Mouse (Mus musculus) embryonic facial prominence, embryonic 14.5 days (tissue): ENCODE data around the gene Enthd1. TPM values are rescaled to one million over a fixed set of nuclear protein-coding genes. Genes with fewer than 3 reads are reported as not detected.

Experiments used
- ATAC-seq: fragments of 200-750 bp; cut with Nextera tagmentation; 2 replicates; pipeline ENCODE4 v1.8.0; 2017; ENCODE audit warnings: low read depth, moderate number of reproducible peaks, moderate TSS enrichment
- DNase-seq: peaks from one replicate; pipeline ENCODE4 v3.0.0-alpha.2; 2015; ENCODE audit warnings: low spot score
- H3K27ac ChIP-seq: fragments of 300-500 bp; sonication (generic); replicated peaks from 2 replicates; pipeline ENCODE4 v1.5.1; 2014; ENCODE audit warnings: low read depth, mild to moderate bottlenecking, low read length, moderate library complexity
- H3K27me3 ChIP-seq: fragments of 300-500 bp; sonication (generic); replicated peaks from 2 replicates; pipeline ENCODE4 v1.6.1; 2014; ENCODE audit warnings: low read length; ENCODE audit not compliant: control insufficient read depth, insufficient read depth
- H3K36me3 ChIP-seq: fragments of 300-500 bp; sonication (generic); 2 replicates; pipeline ENCODE4 v1.6.1; 2014; ENCODE audit warnings: low read length, mixed read lengths; ENCODE audit not compliant: control insufficient read depth, insufficient read depth
- H3K4me1 ChIP-seq: fragments of 300-500 bp; sonication (generic); 2 replicates; pipeline ENCODE4 v1.6.1; 2014; ENCODE audit warnings: antibody characterized with exemption, low read length; ENCODE audit not compliant: control insufficient read depth, insufficient read depth
- H3K4me2 ChIP-seq: fragments of 300-500 bp; sonication (generic); 2 replicates; pipeline ENCODE4 v1.6.1; 2014; ENCODE audit warnings: low read depth, mild to moderate bottlenecking, low read length, moderate library complexity, mixed read lengths
- H3K4me3 ChIP-seq: fragments of 300-500 bp; sonication (generic); 2 replicates; pipeline ENCODE4 v1.5.1; 2014; ENCODE audit warnings: low read depth, mild to moderate bottlenecking, low read length
- H3K9ac ChIP-seq: fragments of 300-500 bp; sonication (generic); 2 replicates; pipeline ENCODE4 v1.6.1; 2014; ENCODE audit warnings: low read depth, mild to moderate bottlenecking, low read length, moderate library complexity, mixed read lengths
- H3K9me3 ChIP-seq: fragments of 300-500 bp; sonication (generic); 2 replicates; pipeline ENCODE4 v1.6.1; 2016; ENCODE audit warnings: low read length; ENCODE audit not compliant: control insufficient read depth
- WGBS: fragments of 180-500 bp; shearing (Covaris S2); extraction: QIAGEN DNeasy Blood & Tissue Kit; methylation state at CpG from one replicate; pipeline ENCODE4 v1.1.7; 2014; 5-methylcytosine and 5-hydroxymethylcytosine counted together
- polyA plus RNA-seq: library from polyadenylated mRNA; unstranded; fragments of >200 nt; fragmentation: Nextera tagmentation; extraction: Ambion mirVana; gene quantifications from 2 replicates; pipeline ENCODE4 v1.2.1, GENCODE M21; 2014

Gene Enthd1
- polyA plus RNA-seq, 1 experiment from 2014 or later, result 0.10 TPM

DNA sequence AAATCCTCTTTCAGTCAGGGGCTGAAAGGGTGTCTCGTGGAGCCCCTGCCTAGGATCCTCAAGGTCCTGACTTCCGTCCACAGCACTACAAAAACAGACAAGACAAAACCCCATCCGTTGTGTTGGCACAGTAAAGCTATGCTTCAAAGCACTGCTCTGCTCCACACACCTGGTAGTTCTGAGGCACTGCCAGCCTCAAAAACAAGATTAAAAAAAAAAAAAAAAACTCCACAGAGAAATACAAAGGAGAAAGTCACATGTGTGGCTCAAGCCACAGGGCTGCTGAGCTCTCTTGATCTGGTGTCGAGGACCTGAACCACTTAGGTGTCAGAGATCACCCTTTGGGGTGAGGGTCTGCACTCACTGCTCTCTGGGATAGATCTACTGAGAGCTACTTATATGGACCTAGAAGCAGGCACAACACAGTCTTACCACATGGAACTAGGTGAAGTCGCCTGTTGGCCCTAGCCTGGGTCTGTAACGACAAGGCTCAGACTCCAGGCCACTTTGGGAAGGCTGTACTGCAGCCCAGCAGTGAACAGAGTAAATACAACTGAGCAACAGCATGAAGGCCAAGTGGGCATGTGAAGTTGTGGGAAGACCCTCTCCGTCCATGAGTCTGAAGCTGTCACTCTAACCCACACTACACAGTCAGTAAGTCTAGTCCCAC, 26.1 kb downstream of the Enthd1 start:
- no peak for DNase-seq
- Histone ChIP-seq H3K4me1 (no peaks in the 10 kb centered on the region; the same call in 1 of the 2 replicates), H3K9me3 (no peaks in the 10 kb centered on the region), H3K36me3 (no peaks in the 10 kb centered on the region), H3K27ac (no peak overlapping the region), H3K27me3 (no peaks in the 10 kb centered on the region), H3K4me3 (no peak overlapping the region), H3K4me2 (no peak overlapping the region), H3K9ac (no peak overlapping the region)
- WGBS, result 83% methylated on average over 7 of the region's 7 CpGs
- no peak for ATAC-seq

GRCm38 (mm10) chr15:80538075-80538474, 26.9 kb downstream of the Enthd1 start:
- Histone ChIP-seq H3K4me3 (no peak overlapping the region), H3K9me3 (no peaks in the 10 kb centered on the region), H3K27me3 (no peaks in the 10 kb centered on the region), H3K36me3 (no peaks in the 10 kb centered on the region), H3K27ac (no peak overlapping the region), H3K9ac (no peak overlapping the region), H3K4me2 (no peak overlapping the region), H3K4me1 (no peaks in the 10 kb centered on the region; the same call in 1 of the 2 replicates)
- WGBS, result 86% methylated on average over 2 of the region's 2 CpGs
- ATAC-seq, result no peak
- DNase-seq, result no peak

- Histone ChIP-seq H3K4me1 (no peaks in the 10 kb centered on the region; the same call in 1 of the 2 replicates), H3K27ac (no peak overlapping the region), H3K9me3 (no peaks in the 10 kb centered on the region), H3K36me3 (no peaks in the 10 kb centered on the region), H3K4me3 (no peak overlapping the region), H3K27me3 (no peaks in the 10 kb centered on the region), H3K9ac (no peak overlapping the region), H3K4me2 (no peak overlapping the region)
- WGBS, result 64% methylated on average over 2 of the region's 2 CpGs
- no peak for ATAC-seq
- no peak for DNase-seq
Measured at GRCm38 (mm10) chr15:80536051-80536450, 28.9 kb downstream of the Enthd1 start.

GRCm38 (mm10) chr15:80533274-80533673, 31.7 kb downstream of the Enthd1 start:
- no peaks in the 10 kb centered on the region for H3K27me3 ChIP-seq
- H3K4me1 ChIP-seq, result no peaks in the 10 kb centered on the region
- H3K27ac ChIP-seq, result no peak overlapping the region
- no peak for DNase-seq
- H3K9ac ChIP-seq, result no peak overlapping the region
- no peaks in the 10 kb centered on the region for H3K36me3 ChIP-seq
- no peak for ATAC-seq
- no peak overlapping the region for H3K4me2 ChIP-seq
- H3K4me3 ChIP-seq, result no peak overlapping the region
- WGBS, result 54% methylated on average over 6 of the region's 6 CpGs
- no peaks in the 10 kb centered on the region for H3K9me3 ChIP-seq

DNA sequence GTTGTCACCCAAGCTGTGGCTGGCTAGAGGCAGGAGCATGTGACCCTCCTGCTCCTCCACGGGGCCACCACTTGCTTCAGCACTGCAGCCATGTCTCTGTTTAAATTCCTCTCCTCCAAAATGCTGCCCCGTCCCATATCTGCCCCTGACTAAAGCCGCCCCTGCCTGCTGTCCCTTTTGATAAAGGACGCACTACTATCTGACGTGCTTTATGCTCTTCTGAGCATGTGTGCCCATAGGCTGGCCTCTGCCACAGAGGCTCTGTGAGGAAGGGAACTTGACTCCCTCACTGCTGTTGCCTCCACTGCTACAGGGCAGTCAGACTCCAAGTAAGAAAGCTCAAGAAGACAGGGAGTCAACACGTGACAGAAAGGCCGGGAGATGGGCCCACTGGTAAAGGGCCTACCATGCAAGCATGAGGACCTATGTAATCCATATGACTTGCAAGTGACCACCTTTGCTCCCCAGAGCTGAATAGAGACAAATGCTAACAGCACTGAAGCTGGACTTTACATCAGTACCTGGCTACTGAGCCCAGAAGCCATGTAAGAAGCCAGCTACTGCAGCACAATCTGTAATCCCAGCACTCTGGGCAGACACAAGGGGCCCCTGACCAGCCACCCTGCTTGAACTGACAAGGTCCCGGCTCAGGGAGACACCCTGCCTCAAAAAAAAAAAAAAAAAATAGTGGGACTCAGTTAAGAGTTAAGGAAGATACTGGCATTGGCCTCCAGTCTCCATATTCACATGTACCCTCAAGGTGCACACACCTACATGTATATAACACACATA, 32.5 kb downstream of the Enthd1 start:
- WGBS, result 79% methylated on average over 8 of the region's 8 CpGs
- no peak for DNase-seq
- Histone ChIP-seq H3K4me2 (no peak overlapping the region), H3K9me3 (no peaks in the 10 kb centered on the region), H3K4me3 (no peak overlapping the region), H3K27me3 (no peaks in the 10 kb centered on the region), H3K9ac (no peak overlapping the region), H3K27ac (no peak overlapping the region), H3K36me3 (no peaks in the 10 kb centered on the region), H3K4me1 (no peaks in the 10 kb centered on the region)
- ATAC-seq, result no peak

DNA sequence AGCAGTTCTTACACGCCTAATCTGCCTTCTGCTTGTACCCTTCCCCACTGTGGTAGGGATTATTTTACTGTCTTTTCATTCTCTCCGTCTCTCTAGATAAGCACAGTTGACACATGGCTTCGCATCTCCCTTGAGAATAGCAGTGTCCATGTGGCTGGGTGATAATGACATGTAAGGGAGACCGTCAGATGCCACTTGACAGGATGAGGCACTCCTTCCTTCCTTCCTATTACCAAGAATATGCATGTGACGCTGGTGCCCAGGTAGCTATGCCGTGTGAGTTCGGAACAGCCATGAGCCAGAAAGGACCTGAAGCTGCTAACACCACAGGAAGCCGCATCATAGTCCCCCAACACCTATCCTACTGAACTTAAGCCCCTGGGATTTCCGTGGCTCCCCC, 33.9 kb downstream of the Enthd1 start:
- no peak overlapping the region for H3K27ac ChIP-seq
- no peak for DNase-seq
- H3K4me1 ChIP-seq, result no peaks in the 10 kb centered on the region
- ATAC-seq, result no peak
- H3K9me3 ChIP-seq, result no peaks in the 10 kb centered on the region
- no peak overlapping the region for H3K4me3 ChIP-seq
- H3K9ac ChIP-seq, result no peak overlapping the region
- H3K36me3 ChIP-seq, result no peaks in the 10 kb centered on the region
- H3K4me2 ChIP-seq, result no peak overlapping the region
- WGBS, result 79% methylated on average over 9 of the region's 9 CpGs
- H3K27me3 ChIP-seq, result no peaks in the 10 kb centered on the region

DNA sequence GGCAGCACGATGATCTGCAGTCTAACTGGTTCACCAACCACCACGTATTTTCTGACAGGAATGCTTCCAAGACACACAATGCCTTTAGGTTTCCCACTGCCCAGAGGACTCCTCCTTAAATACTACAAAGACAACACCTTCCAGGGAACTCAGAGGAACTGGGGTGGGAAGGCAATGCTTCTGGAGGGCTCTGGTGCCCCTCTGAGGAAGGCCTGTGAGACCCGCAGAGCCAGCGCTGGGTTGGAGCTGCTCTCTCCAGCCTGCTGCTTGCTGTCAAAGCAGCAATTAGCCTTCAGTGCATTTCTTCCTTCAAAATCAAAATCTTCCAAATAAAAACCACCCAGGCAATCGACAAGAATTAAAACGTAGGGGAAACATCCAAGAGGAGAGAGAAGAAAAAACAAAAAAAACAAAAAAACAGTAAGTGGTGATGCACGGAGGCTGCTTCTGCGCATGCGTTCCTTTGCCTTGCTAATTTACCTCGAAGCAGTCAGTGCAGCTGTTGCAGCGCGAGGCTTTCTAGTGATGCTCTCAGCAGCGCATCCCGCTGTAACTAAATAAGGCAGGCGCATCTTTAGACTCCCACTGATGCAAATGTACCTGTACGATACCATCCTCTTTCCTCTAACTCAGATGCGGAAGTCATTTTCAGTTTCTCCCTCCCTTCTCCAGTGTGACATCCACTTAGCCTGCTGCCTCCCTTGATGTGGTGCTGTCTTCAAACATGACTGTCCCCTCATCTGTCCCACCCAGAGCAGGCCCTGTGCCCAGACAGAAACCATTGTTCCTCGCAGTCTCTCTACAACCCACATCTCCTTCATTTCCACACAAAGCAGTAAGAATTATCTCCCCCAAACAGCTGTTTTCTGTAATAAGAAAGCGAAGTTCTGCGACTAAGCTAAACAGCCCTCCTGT, 34.7 kb downstream of the Enthd1 start:
- 49% methylated on average over 20 of the region's 20 CpGs for WGBS
- no peaks in the 10 kb centered on the region for H3K36me3 ChIP-seq
- H3K9me3 ChIP-seq, result no peaks in the 10 kb centered on the region
- H3K27ac ChIP-seq, result no peak overlapping the region
- peak overlapping the region; percentile 6; the same call in 1 of the 2 replicates for H3K9ac ChIP-seq
- H3K4me3 ChIP-seq, result no peak overlapping the region
- no peaks in the 10 kb centered on the region for H3K4me1 ChIP-seq
- peak overlapping the region; percentile 23; the same call in 1 of the 2 replicates for H3K4me2 ChIP-seq
- no peaks in the 10 kb centered on the region for H3K27me3 ChIP-seq
- peak; percentile 62 for DNase-seq
- ATAC-seq, result no peak

- H3K27me3 ChIP-seq, result no peaks in the 10 kb centered on the region
- peak; percentile 30 for DNase-seq
- no peak overlapping the region for H3K9ac ChIP-seq
- H3K4me3 ChIP-seq, result no peak overlapping the region
- no peak for ATAC-seq
- no peaks in the 10 kb centered on the region for H3K9me3 ChIP-seq
- WGBS, result 28% methylated on average over 10 of the region's 10 CpGs
- no peak overlapping the region for H3K27ac ChIP-seq
- no peaks in the 10 kb centered on the region for H3K36me3 ChIP-seq
- H3K4me2 ChIP-seq, result no peak overlapping the region
- H3K4me1 ChIP-seq, result peaks cover 7% of the 10 kb centered on the region
Measured at GRCm38 (mm10) chr15:80521661-80522388, 43.1 kb downstream of the Enthd1 start.
